Mouse (Mus musculus) thymus, adult 2 months (tissue): ENCODE measurements around the gene Nxph4. TPM values are rescaled to one million over a fixed set of nuclear protein-coding genes. Genes with fewer than 3 reads are reported as not detected.
A peak's percentile ranks its signal among the peaks of the same experiment; 100 is the strongest.

Experiments
- DNase-seq: peaks from one replicate; pipeline ENCODE4 v3.0.0; 2021
- H3K27ac ChIP-seq: fragments of 200-500 bp; 2 replicates; pipeline ENCODE4 v1.5.1; 2012; ENCODE audit warnings: low read length, control low read depth; ENCODE audit not compliant: control insufficient read depth, insufficient read depth
- H3K27me3 ChIP-seq: fragments of 200-500 bp; 2 replicates; pipeline ENCODE4 v1.6.1; 2012; ENCODE audit warnings: mild to moderate bottlenecking, low read length, moderate library complexity, mixed read lengths; ENCODE audit not compliant: control insufficient read depth, insufficient read depth
- H3K36me3 ChIP-seq: fragments of 200-500 bp; 2 replicates; pipeline ENCODE4 v1.6.1; 2012; ENCODE audit warnings: mild to moderate bottlenecking, low read length, moderate library complexity; ENCODE audit not compliant: control insufficient read depth, insufficient read depth
- H3K4me1 ChIP-seq: fragments of 200-500 bp; replicated peaks from 2 replicates; pipeline ENCODE4 v1.6.1; 2012; ENCODE audit warnings: low read length; ENCODE audit not compliant: control insufficient read depth, insufficient read depth
- H3K4me3 ChIP-seq: fragments of 200-500 bp; 2 replicates; pipeline ENCODE4 v1.5.1; 2012; ENCODE audit warnings: mild to moderate bottlenecking, low read length, control low read depth, moderate library complexity; ENCODE audit not compliant: control insufficient read depth, insufficient read depth
- CTCF ChIP-seq: fragments of 200-500 bp; IDR thresholded peaks from 2 replicates; pipeline ENCODE4 v1.5.1; 2012; ENCODE audit warnings: mild to moderate bottlenecking, control low read depth, low read length, moderate library complexity, borderline replicate concordance; ENCODE audit not compliant: control insufficient read depth, poor library complexity, insufficient read depth; ENCODE audit errors: extremely low read depth
- POLR2A ChIP-seq: fragments of 200-500 bp; IDR thresholded peaks from 2 replicates; pipeline ENCODE4 v1.6.1; 2012; ENCODE audit warnings: mild to moderate bottlenecking, low read length, control low read depth, moderate library complexity; ENCODE audit not compliant: control insufficient read depth, poor library complexity, insufficient read depth; ENCODE audit errors: extremely low read depth
- WGBS: fragments of 180-500 bp; shearing (Covaris S2); methylation state at CpG from one replicate; pipeline ENCODE4 v1.1.7; 2018; 5-methylcytosine and 5-hydroxymethylcytosine counted together
- polyA plus RNA-seq: library from polyadenylated mRNA; depleted of rRNA; stranded (reverse); fragments of >200 nt; gene quantifications from 2 replicates; pipeline ENCODE4 v1.2.3, GENCODE M21; 2012; rRNA removed

Gene Nxph4
- polyA plus RNA-seq, 1 experiment: 0.20 TPM

DNA sequence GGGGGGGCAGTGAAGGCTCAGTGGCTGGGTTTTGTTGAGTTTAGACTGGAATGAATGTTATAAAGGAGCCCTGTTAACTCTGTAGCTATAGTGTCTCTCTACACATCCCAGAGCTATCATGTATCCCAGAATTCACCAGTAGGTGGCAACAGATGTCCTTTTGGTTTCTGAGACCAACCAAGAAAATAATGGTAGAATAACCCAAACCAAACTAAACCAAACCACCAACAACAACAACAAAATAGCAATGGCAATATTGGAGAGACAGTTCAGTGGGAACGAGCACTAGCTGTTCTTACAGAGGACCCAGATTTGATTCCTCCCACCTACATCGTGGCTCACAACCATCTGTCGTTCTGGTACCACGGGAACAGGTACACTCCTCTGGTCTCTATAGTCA lies 55.2 kb downstream of the Nxph4 start:
- peak; percentile 38 for DNase-seq
- no peaks in the 10 kb centered on the region for H3K27me3 ChIP-seq
- H3K36me3 ChIP-seq: peaks cover 25% of the 10 kb centered on the region
- TF ChIP-seq CTCF (no peak), POLR2A (no peak)
- H3K4me3 ChIP-seq: no peak overlapping the region
- no peaks in the 10 kb centered on the region for H3K4me1 ChIP-seq
- no peak overlapping the region for H3K27ac ChIP-seq
- 93% methylated on average over 4 of the region's 4 CpGs for WGBS

DNA sequence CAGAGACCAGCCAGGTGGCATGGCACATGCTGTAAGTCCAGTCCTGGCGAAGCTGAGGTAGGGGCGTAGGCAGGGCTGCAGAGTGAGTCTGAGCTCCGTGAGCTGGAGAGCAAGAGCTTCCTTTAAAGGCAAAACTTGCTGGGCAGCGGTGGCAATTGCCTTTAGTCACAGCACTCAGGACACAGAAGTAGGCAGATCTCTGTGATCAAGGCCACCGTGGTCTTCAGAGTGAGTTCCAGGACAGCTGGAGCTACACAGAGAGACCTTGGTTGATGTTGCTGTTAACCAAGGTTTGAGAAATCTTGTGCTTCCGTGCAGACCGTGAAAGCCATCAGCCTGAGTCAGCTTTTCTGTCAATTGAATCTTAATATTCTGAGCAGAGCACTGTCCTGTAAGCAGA lies 57.1 kb downstream of the Nxph4 start:
- peaks cover 4% of the 10 kb centered on the region for H3K4me1 ChIP-seq
- TF ChIP-seq CTCF (no peak), POLR2A (no peak)
- no peak for DNase-seq
- no peaks in the 10 kb centered on the region for H3K27me3 ChIP-seq
- H3K4me3 ChIP-seq: no peak overlapping the region
- WGBS: 98% methylated on average over 7 of the region's 7 CpGs
- H3K27ac ChIP-seq: no peak overlapping the region
- H3K36me3 ChIP-seq: peaks cover 20% of the 10 kb centered on the region

DNA sequence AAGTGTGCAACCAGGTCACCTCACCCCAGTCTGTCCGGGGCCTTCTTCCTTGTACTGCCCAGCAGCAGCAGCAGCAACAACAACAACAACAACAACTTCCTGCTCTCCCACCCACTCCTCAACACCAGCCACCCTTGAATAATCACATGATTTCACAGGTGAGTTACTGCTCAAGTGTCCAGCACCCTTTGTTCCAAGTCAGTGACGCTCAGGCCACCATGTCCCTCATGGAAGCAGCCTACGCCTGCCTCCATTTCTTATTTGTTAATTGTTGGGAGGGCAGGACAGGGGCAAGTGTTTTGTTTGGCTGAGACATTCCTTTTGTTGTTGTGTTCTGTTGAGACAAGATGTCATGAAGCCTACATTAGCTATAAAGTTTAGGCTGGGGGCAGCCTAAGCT lies 57.8 kb downstream of the Nxph4 start:
- Histone ChIP-seq H3K27me3 (no peaks in the 10 kb centered on the region), H3K4me3 (no peak overlapping the region), H3K4me1 (peaks cover 7% of the 10 kb centered on the region), H3K36me3 (peaks cover 20% of the 10 kb centered on the region), H3K27ac (no peak overlapping the region)
- no peak for TF ChIP-seq POLR2A
- no peak for TF ChIP-seq CTCF
- 96% methylated on average over 3 of the region's 3 CpGs for WGBS
- no peak for DNase-seq

Other genes starting within 250 kb of the Nxph4 start
- gene Mbd6, start 245.5 kb downstream of the Nxph4 start, polyA plus RNA-seq: 124 and 151 TPM in 2 replicates
- 65.8 and 77.2 TPM in 2 replicates for gene Mars, start 222.8 kb downstream of the Nxph4 start, polyA plus RNA-seq
- 105 and 111 TPM in 2 replicates for gene Arhgap9, start 212.6 kb downstream of the Nxph4 start, polyA plus RNA-seq
- gene Gli1, start 192.6 kb downstream of the Nxph4 start, polyA plus RNA-seq: 0.61 and 0.77 TPM in 2 replicates
- gene Inhbe, start 180.1 kb downstream of the Nxph4 start, polyA plus RNA-seq: 0.04 TPM in 1 of 2 replicates, not detected in the other
- gene Inhbc, start 164.1 kb downstream of the Nxph4 start, polyA plus RNA-seq: 0.06 TPM in 1 of 2 replicates, not detected in the other
- gene R3hdm2, start 154.2 kb downstream of the Nxph4 start, polyA plus RNA-seq: 135 and 149 TPM in 2 replicates
- 2.2 and 3.9 TPM in 2 replicates for gene Stac3, start 32.9 kb downstream of the Nxph4 start, polyA plus RNA-seq
- 6.2 and 13.5 TPM in 2 replicates for gene Ndufa4l2, start 19.6 kb downstream of the Nxph4 start, polyA plus RNA-seq
- gene Shmt2, start 12.1 kb downstream of the Nxph4 start, polyA plus RNA-seq: 171 and 198 TPM in 2 replicates
- 35.3 and 40.3 TPM in 2 replicates for gene Lrp1, start 86.6 kb upstream of the Nxph4 start, polyA plus RNA-seq
- 168 and 185 TPM in 2 replicates for gene Stat6, start 108.4 kb upstream of the Nxph4 start, polyA plus RNA-seq
- gene Nemp1, start 132.3 kb upstream of the Nxph4 start, polyA plus RNA-seq: 14.2 and 15.0 TPM in 2 replicates
- gene Nab2, start 134.0 kb upstream of the Nxph4 start, polyA plus RNA-seq: 69.3 and 79.2 TPM in 2 replicates
- 1.6 and 1.8 TPM in 2 replicates for gene Myo1a, start 170.6 kb upstream of the Nxph4 start, polyA plus RNA-seq
- 4.3 and 4.5 TPM in 2 replicates for gene Tac2, start 189.9 kb upstream of the Nxph4 start, polyA plus RNA-seq
- 7.4 and 8.3 TPM in 2 replicates for gene Zbtb39, start 205.0 kb upstream of the Nxph4 start, polyA plus RNA-seq
- 2.3 and 2.4 TPM in 2 replicates for gene Gpr182, start 217.2 kb upstream of the Nxph4 start, polyA plus RNA-seq
- 0.04 and 0.08 TPM in 2 replicates for gene Rdh1, start 225.2 kb upstream of the Nxph4 start, polyA plus RNA-seq
- 0.10 TPM in 1 of 2 replicates, not detected in the other for gene Rdh16f1, start 225.2 kb upstream of the Nxph4 start, polyA plus RNA-seq
- gene Rdh9, start 241.8 kb upstream of the Nxph4 start, polyA plus RNA-seq: 0.14 and 0.20 TPM in 2 replicates